Comparison of ENCODE assay signal across 9 mouse cellular contexts in the genomic region with DNA sequence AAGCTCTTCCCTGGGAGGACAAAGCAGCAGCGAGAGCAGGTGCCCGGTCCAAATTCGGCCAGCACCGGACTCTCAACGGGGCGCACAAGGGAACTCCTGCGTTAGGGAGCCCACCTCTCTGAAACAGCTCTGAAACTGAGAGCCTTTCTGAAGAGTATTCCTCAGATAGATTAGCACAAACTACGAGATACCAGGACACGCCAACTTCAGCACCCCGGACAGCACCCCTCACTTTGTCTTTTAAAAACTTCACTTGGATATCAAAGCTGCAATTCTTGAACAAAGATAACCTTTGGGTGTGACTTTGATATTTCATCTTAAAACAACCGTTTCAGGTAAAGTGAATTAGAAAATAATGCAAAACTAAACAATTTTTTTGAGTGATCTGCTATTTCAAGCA. TPM values are rescaled to one million over a fixed set of nuclear protein-coding genes. Genes with fewer than 3 reads are reported as not detected.
A peak's percentile ranks its signal among the peaks of the same experiment; 100 is the strongest.
DNase-seq lines count a peak whose midpoint lies in the region; ATAC-seq and TF ChIP-seq lines count a peak whose summit lies in the region.
"Had no signal": no experiment of that assay in that cellular context is flagged by ENCODE, and none has a peak within 500 bp of the region (broad histone marks: within the 10 kb centered on the region; RNA-seq: fewer than 3 reads in every experiment).

No protein-coding gene starts in this region.

- no peak for ATAC-seq in hindbrain, embryonic 13.5 days (ENCODE audit: low FRiP score)
- no peak for ATAC-seq in midbrain, embryonic 15.5 days (replicated peaks)

- peak overlapping the region; percentile 35; the same call in 1 of the 2 replicates for H3K9ac ChIP-seq in hindbrain, embryonic 13.5 days
- H3K9ac ChIP-seq in midbrain, embryonic 15.5 days = 0 out of 2 replicates have a peak overlapping the region, but pooled peaks have one; percentile 17
- H3K9ac ChIP-seq: embryonic facial prominence, embryonic 15.5 days had no signal

- H3K27me3 ChIP-seq in thymus, adult 2 months (ENCODE audit: control insufficient read depth, insufficient read depth, low read length) = no peaks in the 10 kb centered on the region
- peaks cover 23% of the 10 kb centered on the region for H3K27me3 ChIP-seq in hindbrain, embryonic 13.5 days
- no peaks in the 10 kb centered on the region for H3K27me3 ChIP-seq in midbrain, embryonic 15.5 days (replicated peaks)

- H3K4me3 ChIP-seq in thymus, adult 2 months (ENCODE audit: control insufficient read depth, insufficient read depth, low read length) = no peak overlapping the region
- H3K4me3 ChIP-seq in hindbrain, embryonic 13.5 days = peak overlapping the region; percentile 21
- peak overlapping the region; percentile 23 for H3K4me3 ChIP-seq in midbrain, embryonic 15.5 days
- H3K4me3 ChIP-seq: embryonic facial prominence, embryonic 15.5 days had no signal

- WGBS in thymus, adult 2 months = 5% methylated on average over 11 of the region's 11 CpGs
- 2% methylated on average over 11 of the region's 11 CpGs for WGBS in hindbrain, embryonic 13.5 days
- WGBS in midbrain, embryonic 15.5 days = 3% methylated on average over 11 of the region's 11 CpGs

- no peaks in the 10 kb centered on the region for H3K9me3 ChIP-seq in hindbrain, embryonic 13.5 days
- H3K9me3 ChIP-seq in midbrain, embryonic 15.5 days = no peaks in the 10 kb centered on the region
- H3K9me3 ChIP-seq: embryonic facial prominence, embryonic 15.5 days had no signal

- no peak for TF ChIP-seq CTCF in thymus, adult 2 months (IDR thresholded peaks at IDR 0.05; ENCODE audit: borderline replicate concordance, control insufficient read depth, extremely low read depth, insufficient read depth, low read length, poor library complexity)

- peak; percentile 3 for DNase-seq in thymus, adult 2 months
- no peak for DNase-seq in thymus, adult 18-20 months
- DNase-seq in adrenal gland, postnatal 36 days = peak; percentile 69 to 79
- DNase-seq in right cerebral cortex, postnatal 25 days = no peak
- no peak for DNase-seq in left cerebral cortex, adult 18-20 months (ENCODE audit: low spot score in 2 of 2)

- no peaks in the 10 kb centered on the region for H3K4me1 ChIP-seq in thymus, adult 2 months (replicated peaks; ENCODE audit: control insufficient read depth, insufficient read depth, low read length)
- peaks cover 5% of the 10 kb centered on the region for H3K4me1 ChIP-seq in hindbrain, embryonic 13.5 days (replicated peaks)
- H3K4me1 ChIP-seq in midbrain, embryonic 15.5 days = peaks cover 6% of the 10 kb centered on the region
- H3K4me1 ChIP-seq: embryonic facial prominence, embryonic 15.5 days had no signal

- no peaks in the 10 kb centered on the region for H3K36me3 ChIP-seq in thymus, adult 2 months (ENCODE audit: control insufficient read depth, insufficient read depth, low read length)
- no peaks in the 10 kb centered on the region for H3K36me3 ChIP-seq in hindbrain, embryonic 13.5 days
- H3K36me3 ChIP-seq in midbrain, embryonic 15.5 days (replicated peaks) = no peaks in the 10 kb centered on the region
- H3K36me3 ChIP-seq: embryonic facial prominence, embryonic 15.5 days had no signal

- H3K4me2 ChIP-seq in hindbrain, embryonic 13.5 days = peak overlapping the region; percentile 52
- peak overlapping the region; percentile 55 for H3K4me2 ChIP-seq in midbrain, embryonic 15.5 days
- H3K4me2 ChIP-seq: embryonic facial prominence, embryonic 15.5 days had no signal

- no peak for TF ChIP-seq POLR2A in thymus, adult 2 months (IDR thresholded peaks at IDR 0.05; ENCODE audit: control insufficient read depth, extremely low read depth, insufficient read depth, low read length, poor library complexity)

- no peak overlapping the region for H3K27ac ChIP-seq in thymus, adult 2 months (ENCODE audit: control insufficient read depth, insufficient read depth, low read length)
- no peak overlapping the region for H3K27ac ChIP-seq in hindbrain, embryonic 13.5 days
- no peak overlapping the region for H3K27ac ChIP-seq in midbrain, embryonic 15.5 days
- H3K27ac ChIP-seq: embryonic facial prominence, embryonic 15.5 days; macrophage had no signal

RNA-seq across cellular contexts. Expression of gene Gm39653, which starts 1.2 kb away (rescaled TPM):
- not detected in 2 replicates for polyA plus RNA-seq in thymus, adult 2 months (2012; rRNA removed)
- total RNA-seq in adrenal gland, postnatal 36 days (2021) = not detected
- polyA plus RNA-seq in hindbrain, embryonic 13.5 days (2015; fragmentation: Nextera tagmentation; extraction: Ambion mirVana) = 0.18 TPM in 1 of 2 replicates, not detected in the other
- polyA plus RNA-seq in midbrain, embryonic 15.5 days (2015; fragmentation: Nextera tagmentation; extraction: Ambion mirVana) = not detected in 2 replicates
- total RNA-seq in left cerebral cortex, adult 18-20 months (2021) = under 1 TPM in 1 of 2 experiments, not detected in 1; 0.67 TPM
- polyA plus RNA-seq: embryonic facial prominence, embryonic 15.5 days; macrophage had no signal

Comparison
In these comparisons a context has a peak if more than half of its experiments do, and no peak if none do; other contexts are left out.
1. DNase-seq: peak in thymus, adult 2 months (single experiment) and adrenal gland, postnatal 36 days (2 of 2); none in thymus, adult 18-20 months (0 of 2), right cerebral cortex, postnatal 25 days (single experiment) and left cerebral cortex, adult 18-20 months (0 of 2).